In genomic region chr6:88785781-88786542, GRCm38 (mm10) we compare ENCODE assay signal across 7 mouse cellular contexts. TPM values are rescaled to one million over a fixed set of nuclear protein-coding genes. Genes with fewer than 3 reads are reported as not detected.
DNase-seq lines count a peak whose midpoint lies in the region; ATAC-seq and TF ChIP-seq lines count a peak whose summit lies in the region.

No protein-coding gene starts in this region.

- H3K4me3 ChIP-seq in heart, embryonic 12.5 days, result no peak overlapping the region
- H3K4me3 ChIP-seq in liver, embryonic 12.5 days, result no peak overlapping the region
- no peak overlapping the region for H3K4me3 ChIP-seq in liver, postnatal 0 days (ENCODE audit: low read depth, low read length)
- H3K4me3 ChIP-seq in intestine, embryonic 14.5 days (ENCODE audit: low read depth, low read length), result no peak overlapping the region
- H3K4me3 ChIP-seq in small intestine, adult 2 months (ENCODE audit: low read depth, low read length), result no peak overlapping the region

- no peaks in the 10 kb centered on the region for H3K27me3 ChIP-seq in heart, embryonic 12.5 days (replicated peaks)
- H3K27me3 ChIP-seq in liver, embryonic 12.5 days (replicated peaks), result no peaks in the 10 kb centered on the region; the same call in 1 of the 2 replicates
- H3K27me3 ChIP-seq in liver, postnatal 0 days (ENCODE audit: insufficient read depth, low read length), result no peaks in the 10 kb centered on the region
- no peaks in the 10 kb centered on the region for H3K27me3 ChIP-seq in intestine, embryonic 14.5 days (replicated peaks; ENCODE audit: control insufficient read depth, insufficient read depth, low read length)
- no peaks in the 10 kb centered on the region for H3K27me3 ChIP-seq in small intestine, adult 2 months (ENCODE audit: control insufficient read depth, insufficient read depth, low read length)

- no peak for TF ChIP-seq EP300 in liver, postnatal 0 days (IDR thresholded peaks at IDR 0.05; ENCODE audit: low read depth)

- intact Hi-C loops in heart, postnatal 10 days (cut with DNase I), result loop anchor here (2.0 kb wide), 1 partner anchor 39 kb away; no protein-coding TSS in a partner anchor

- WGBS in heart, embryonic 12.5 days, result 77% methylated on average over 10 of the region's 10 CpGs
- 82% methylated on average over 10 of the region's 10 CpGs for WGBS in liver, embryonic 12.5 days (ENCODE audit: insufficient replicate concordance)
- 81% methylated on average over 10 of the region's 10 CpGs for WGBS in liver, postnatal 0 days (ENCODE audit: insufficient replicate concordance)
- 78% methylated on average over 10 of the region's 10 CpGs for WGBS in intestine, embryonic 14.5 days
- 86% methylated on average over 10 of the region's 10 CpGs for WGBS in small intestine, adult 2 months

- H3K27ac ChIP-seq in heart, embryonic 12.5 days (ENCODE audit: poor library complexity, severe bottlenecking), result peak overlapping the region; percentile 71; the same call in 1 of the 2 replicates
- H3K27ac ChIP-seq in liver, embryonic 12.5 days, result 0 out of 2 replicates have a peak overlapping the region, but pooled peaks have one; percentile 93
- no peak overlapping the region; the same call in 1 of the 2 replicates for H3K27ac ChIP-seq in liver, postnatal 0 days (ENCODE audit: low read depth)
- H3K27ac ChIP-seq in intestine, embryonic 14.5 days (ENCODE audit: low read depth), result peak overlapping the region; percentile 93
- peak overlapping the region; percentile 50 for H3K27ac ChIP-seq in small intestine, adult 2 months (ENCODE audit: insufficient read depth, low read depth, low read length)

- no peak overlapping the region for H3K9ac ChIP-seq in heart, embryonic 12.5 days
- no peak overlapping the region for H3K9ac ChIP-seq in liver, embryonic 12.5 days
- H3K9ac ChIP-seq in liver, postnatal 0 days (replicated peaks), result no peak overlapping the region
- no peak overlapping the region for H3K9ac ChIP-seq in intestine, embryonic 14.5 days (ENCODE audit: low read length)

- DNase-seq in heart, postnatal 10 days, result no peak
- no peak for DNase-seq in liver, postnatal 0 days
- no peak for DNase-seq in intestine, embryonic 14.5 days (ENCODE audit: low spot score)
- DNase-seq in adrenal gland, postnatal 36 days, result no peak

- no peak for TF ChIP-seq CTCF in liver, postnatal 0 days (IDR thresholded peaks at IDR 0.05; ENCODE audit: low read depth)
- TF ChIP-seq CTCF in small intestine, adult 2 months (IDR thresholded peaks at IDR 0.05; ENCODE audit: extremely low read depth, insufficient read length, insufficient replicate concordance, low read depth, low read length), result no peak

- no peaks in the 10 kb centered on the region for H3K9me3 ChIP-seq in heart, embryonic 12.5 days (replicated peaks)
- no peaks in the 10 kb centered on the region for H3K9me3 ChIP-seq in liver, embryonic 12.5 days (replicated peaks)
- no peaks in the 10 kb centered on the region for H3K9me3 ChIP-seq in liver, postnatal 0 days (ENCODE audit: low read length)
- H3K9me3 ChIP-seq in intestine, embryonic 14.5 days (ENCODE audit: control insufficient read depth, low read length), result no peaks in the 10 kb centered on the region

- H3K36me3 ChIP-seq in heart, embryonic 12.5 days, result no peaks in the 10 kb centered on the region
- peaks cover 3% of the 10 kb centered on the region; the same call in 1 of the 2 replicates for H3K36me3 ChIP-seq in liver, embryonic 12.5 days
- no peaks in the 10 kb centered on the region for H3K36me3 ChIP-seq in liver, postnatal 0 days (replicated peaks; ENCODE audit: insufficient read depth, low read length)
- no peaks in the 10 kb centered on the region for H3K36me3 ChIP-seq in intestine, embryonic 14.5 days (ENCODE audit: control insufficient read depth, insufficient read depth, low read length)
- H3K36me3 ChIP-seq in small intestine, adult 2 months (ENCODE audit: control insufficient read depth, insufficient read depth, low read length), result no peaks in the 10 kb centered on the region

- no peak for ATAC-seq in heart, embryonic 12.5 days (ENCODE audit: insufficient number of reproducible peaks, low FRiP score)
- ATAC-seq in liver, embryonic 12.5 days, result no peak
- no peak for ATAC-seq in liver, postnatal 0 days
- no peak for ATAC-seq in intestine, embryonic 14.5 days (replicated peaks; ENCODE audit: low FRiP score, low TSS enrichment, low read depth)

- peaks cover 50% of the 10 kb centered on the region for H3K4me1 ChIP-seq in heart, embryonic 12.5 days (replicated peaks)
- H3K4me1 ChIP-seq in liver, embryonic 12.5 days, result peaks cover 88% of the 10 kb centered on the region
- peaks cover 22% of the 10 kb centered on the region for H3K4me1 ChIP-seq in liver, postnatal 0 days (ENCODE audit: insufficient read depth)
- peaks cover 51% of the 10 kb centered on the region for H3K4me1 ChIP-seq in intestine, embryonic 14.5 days (replicated peaks; ENCODE audit: control insufficient read depth, insufficient read depth, low read length)
- H3K4me1 ChIP-seq in small intestine, adult 2 months (ENCODE audit: control insufficient read depth, insufficient read depth, insufficient read length, low read length), result peaks cover 19% of the 10 kb centered on the region

- TF ChIP-seq POLR2A in small intestine, adult 2 months (IDR thresholded peaks at IDR 0.05; ENCODE audit: low read depth, low read length), result no peak

- no peak overlapping the region for H3K4me2 ChIP-seq in heart, embryonic 12.5 days
- no peak overlapping the region for H3K4me2 ChIP-seq in liver, embryonic 12.5 days
- H3K4me2 ChIP-seq in liver, postnatal 0 days (ENCODE audit: low read depth, low read length), result no peak overlapping the region
- no peak overlapping the region for H3K4me2 ChIP-seq in intestine, embryonic 14.5 days (ENCODE audit: low read length)

RNA-seq across cellular contexts. Expression of gene Abtb1, which starts 55.8 kb away (rescaled TPM):
- 22.0 and 24.2 TPM in 2 replicates for polyA plus RNA-seq in heart, embryonic 12.5 days (2016; fragmentation: Nextera tagmentation; extraction: Ambion mirVana)
- total RNA-seq in heart, postnatal 10 days (2021), result 10 to 100 TPM; 18.7 to 21.0 TPM
- 37.6 and 40.0 TPM in 2 replicates for polyA plus RNA-seq in liver, embryonic 12.5 days (2016; fragmentation: Nextera tagmentation; extraction: Ambion mirVana)
- 36.2 and 39.1 TPM in 2 replicates for polyA plus RNA-seq in liver, postnatal 0 days (2015; fragmentation: Nextera tagmentation; extraction: Ambion mirVana)
- 21.8 and 23.0 TPM in 2 replicates for polyA plus RNA-seq in intestine, embryonic 14.5 days (2014; fragmentation: Nextera tagmentation; extraction: Ambion mirVana)
- polyA plus RNA-seq in small intestine, adult 2 months (2012; rRNA removed), result 25.8 and 68.7 TPM in 2 replicates
- total RNA-seq in adrenal gland, postnatal 36 days (2021), result 10 to 100 TPM; 19.3 to 30.3 TPM
